Mouse (Mus musculus): ENCODE measurements around the gene Pik3r4.

Gene Pik3r4

DNA sequence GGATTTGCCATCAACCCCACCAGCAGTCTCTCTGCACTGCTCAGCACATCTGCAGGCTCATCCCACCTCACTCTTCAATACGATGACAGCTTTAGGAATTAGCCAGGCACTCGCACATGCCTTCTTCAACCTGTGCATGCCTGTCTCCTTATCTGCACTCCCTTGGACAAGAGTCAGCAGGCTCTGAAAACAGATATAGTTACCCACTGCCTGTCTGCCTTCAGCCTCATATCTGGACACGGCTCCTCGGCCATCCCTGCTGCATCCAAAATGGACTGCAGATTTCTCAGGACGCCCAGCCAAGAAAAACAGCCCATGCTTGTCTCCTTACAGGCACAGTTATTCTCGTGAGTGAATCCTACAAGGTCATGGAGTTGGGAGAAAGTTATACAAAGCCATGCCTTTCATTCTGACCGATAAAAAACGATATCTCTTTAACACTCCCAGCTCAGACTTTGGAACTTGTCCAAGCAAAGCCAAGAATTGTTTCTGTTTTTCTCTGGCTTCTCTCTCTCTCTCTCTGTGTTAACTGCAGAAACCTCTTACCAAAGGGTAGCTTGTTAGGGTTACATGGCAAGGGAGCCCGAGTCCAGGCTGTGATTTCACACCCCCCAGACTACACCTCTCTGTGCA lies 55.1 kb downstream of the Pik3r4 start:
- DNase-seq (ENCODE audit: low read depth, low spot score), result no peak

DNA sequence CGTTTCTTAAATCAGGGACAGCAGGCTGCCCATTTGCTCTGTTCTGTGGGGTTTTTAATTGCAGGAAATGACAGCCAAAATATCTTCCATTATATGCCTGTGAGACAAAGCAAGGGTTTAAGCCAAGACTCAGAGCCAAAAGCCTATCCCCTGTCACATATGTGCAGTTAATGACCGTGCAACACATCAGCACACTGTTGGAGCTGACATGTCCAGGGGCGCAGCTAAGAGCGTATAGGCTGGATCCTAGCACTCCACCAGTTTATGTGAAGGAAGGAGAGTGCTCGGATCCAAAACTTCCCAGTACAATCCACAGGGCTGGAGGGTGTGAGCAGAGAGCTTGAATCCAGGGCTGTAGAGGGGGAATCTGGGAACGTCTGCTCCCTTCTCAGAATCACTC lies 57.9 kb downstream of the Pik3r4 start:
- DNase-seq (ENCODE audit: low read depth, low spot score), result no peak

GRCm38 (mm10) chr9:105701966-105702365 lies 59.2 kb downstream of the Pik3r4 start:
- no peak for DNase-seq (ENCODE audit: low read depth, low spot score)

GRCm38 (mm10) chr9:105704226-105704932 lies 61.6 kb downstream of the Pik3r4 start:
- no peak for DNase-seq (ENCODE audit: low read depth, low spot score)

DNA sequence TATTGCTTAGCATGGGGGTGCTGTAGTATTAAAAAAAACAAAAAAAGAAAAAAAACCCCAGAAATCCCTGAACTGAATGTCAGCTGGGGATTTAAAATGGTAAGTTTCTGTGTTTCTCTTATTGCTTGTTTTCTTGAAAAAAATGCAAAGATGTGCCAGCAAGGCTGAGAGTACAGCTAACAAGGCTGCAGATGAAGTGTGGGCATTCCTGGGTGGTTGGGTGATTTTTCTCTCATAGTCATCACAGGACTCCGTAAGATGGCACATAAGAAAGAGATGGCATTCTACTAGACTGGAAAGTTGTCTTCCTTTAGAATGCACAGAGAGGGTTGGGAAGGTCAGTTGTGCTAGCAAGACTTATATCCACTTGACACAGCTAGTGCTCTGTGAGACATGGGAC lies 62.2 kb downstream of the Pik3r4 start:
- no peak for DNase-seq (ENCODE audit: low read depth, low spot score)

DNA sequence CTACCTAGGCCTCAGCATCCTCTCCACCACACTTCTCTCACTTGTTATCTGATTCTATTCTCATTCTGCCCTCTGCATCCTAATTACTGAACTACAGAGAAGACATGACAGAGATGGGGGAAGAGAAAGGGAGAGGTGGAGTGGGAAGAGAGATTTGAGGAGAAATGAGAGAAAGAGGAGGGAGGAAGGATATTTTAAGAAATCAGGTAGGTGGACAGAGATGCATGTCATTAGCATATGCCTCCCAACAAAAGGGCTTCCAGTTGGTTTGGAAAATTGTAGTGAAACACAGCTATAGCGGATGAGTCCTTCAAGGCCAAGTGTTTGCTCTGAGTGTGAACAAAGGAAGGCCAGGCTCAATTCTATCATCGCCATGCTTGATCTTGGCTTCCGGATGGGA lies 69.3 kb downstream of the Pik3r4 start:
- DNase-seq (ENCODE audit: low read depth, low spot score), result no peak

DNA sequence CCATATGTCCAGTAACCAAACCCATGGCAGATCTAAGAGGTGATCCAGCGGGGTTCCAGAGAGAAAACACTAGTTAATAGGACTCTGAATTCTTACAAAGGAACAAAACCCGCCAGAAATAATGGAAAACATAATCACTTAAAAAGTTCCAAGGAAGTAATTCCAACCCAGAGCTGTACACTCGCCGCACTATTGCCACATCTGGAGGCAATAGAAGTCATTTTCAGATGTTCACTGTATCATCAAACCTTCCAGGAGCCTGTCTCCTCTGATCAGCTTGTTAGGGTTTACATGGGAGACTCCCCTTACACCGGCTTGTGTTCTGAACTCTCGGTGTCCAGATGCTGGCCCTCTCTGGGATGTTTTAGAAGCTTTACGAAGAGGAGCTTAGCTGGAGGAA lies 76.6 kb downstream of the Pik3r4 start:
- peak; percentile 41 for DNase-seq (ENCODE audit: low read depth, low spot score)

DNA sequence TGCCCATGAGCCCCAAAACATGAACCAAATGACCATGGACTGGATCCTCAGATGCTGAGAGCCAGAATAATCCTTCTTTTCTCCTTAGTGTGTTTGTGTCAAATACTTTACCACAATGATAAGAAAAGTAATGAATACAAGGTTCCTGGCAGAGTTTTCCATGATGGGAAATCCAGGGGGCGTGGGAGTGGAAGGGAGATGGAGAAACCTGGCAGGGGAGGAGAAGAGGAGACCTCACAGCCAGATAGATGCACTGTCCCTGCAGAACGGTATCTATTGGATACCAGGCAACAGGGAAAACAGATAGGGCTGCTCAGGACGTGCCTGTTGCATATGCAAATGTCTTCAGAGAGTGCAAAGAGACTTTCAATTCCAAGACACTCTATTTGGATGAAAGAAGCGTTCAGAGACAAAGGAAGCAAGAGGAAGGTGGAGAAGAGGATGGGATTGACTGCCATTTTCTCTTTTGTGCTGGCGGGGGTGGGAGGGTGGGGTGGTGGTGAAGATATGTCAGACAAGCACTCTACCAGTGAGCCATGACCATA lies 77.1 kb downstream of the Pik3r4 start:
- DNase-seq (ENCODE audit: low read depth, low spot score), result no peak

DNA sequence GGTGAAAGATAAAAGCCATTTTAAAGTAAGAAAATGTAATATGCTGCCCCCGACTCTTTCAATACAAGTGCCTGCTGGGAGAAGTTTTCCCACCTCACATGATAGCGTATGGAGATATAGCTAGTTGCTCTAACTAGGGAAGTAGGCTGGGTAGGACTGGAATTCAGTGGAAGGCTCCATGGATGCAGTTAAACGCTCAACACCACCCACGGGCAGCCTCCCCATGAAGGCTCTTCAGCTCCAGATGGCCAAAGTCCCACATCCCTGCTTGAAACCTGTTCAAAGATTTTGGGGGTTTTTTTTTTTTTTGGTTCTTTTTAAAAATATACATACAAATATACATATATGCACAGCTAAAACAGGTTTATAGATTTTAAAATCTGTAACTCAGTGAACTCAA lies 77.7 kb downstream of the Pik3r4 start:
- no peak for DNase-seq (ENCODE audit: low read depth, low spot score)

- DNase-seq (ENCODE audit: low read depth, low spot score), result no peak
These were observed 89.2 kb downstream of the Pik3r4 start for GRCm38 (mm10) chr9:105731976-105732375.

DNA sequence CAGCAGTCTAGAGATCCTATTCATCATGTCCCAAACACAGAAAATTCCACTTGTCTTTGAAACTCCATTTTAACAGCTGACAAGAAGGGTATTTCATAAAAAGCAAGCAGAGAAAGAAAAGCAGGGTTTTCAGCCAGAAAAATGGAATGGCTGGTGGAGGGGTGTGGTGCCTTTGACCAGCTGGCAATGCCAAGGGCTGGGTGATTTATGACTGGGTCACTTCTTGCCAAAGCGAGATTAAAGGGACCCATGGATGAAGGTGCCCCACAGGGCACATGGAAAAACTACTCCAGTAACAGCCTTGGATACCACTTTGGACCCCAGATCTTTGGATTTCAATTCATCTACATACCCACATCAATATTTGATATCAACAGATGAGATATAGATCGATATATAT lies 91.9 kb downstream of the Pik3r4 start:
- no peak for DNase-seq (ENCODE audit: low read depth, low spot score)

DNA sequence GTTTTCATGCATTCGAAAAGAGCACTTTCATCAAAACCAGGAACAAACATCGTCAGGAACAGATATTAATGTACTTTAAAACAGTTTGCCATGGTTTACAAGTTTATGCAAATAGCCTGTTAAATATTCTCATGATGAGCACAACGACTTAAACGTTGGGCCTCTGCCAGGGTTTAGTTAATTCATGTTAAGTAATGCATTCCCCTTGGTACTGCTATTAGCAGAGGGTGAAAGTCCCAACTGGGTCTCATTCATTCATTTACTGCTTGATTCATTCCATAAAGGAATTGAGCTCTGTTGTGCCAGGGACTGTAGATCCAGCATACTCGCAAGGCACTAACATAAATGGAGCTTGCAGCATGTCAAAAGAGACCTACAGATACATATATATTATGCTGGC lies 92.4 kb downstream of the Pik3r4 start:
- no peak for DNase-seq (ENCODE audit: low read depth, low spot score)
